Mouse (Mus musculus) kidney, adult 11 months (tissue): ENCODE data around the gene Akt3.

Source experiments
- DNase-seq: peaks from one replicate; pipeline ENCODE4 v3.0.0; 2022

The Akt3 gene

DNA sequence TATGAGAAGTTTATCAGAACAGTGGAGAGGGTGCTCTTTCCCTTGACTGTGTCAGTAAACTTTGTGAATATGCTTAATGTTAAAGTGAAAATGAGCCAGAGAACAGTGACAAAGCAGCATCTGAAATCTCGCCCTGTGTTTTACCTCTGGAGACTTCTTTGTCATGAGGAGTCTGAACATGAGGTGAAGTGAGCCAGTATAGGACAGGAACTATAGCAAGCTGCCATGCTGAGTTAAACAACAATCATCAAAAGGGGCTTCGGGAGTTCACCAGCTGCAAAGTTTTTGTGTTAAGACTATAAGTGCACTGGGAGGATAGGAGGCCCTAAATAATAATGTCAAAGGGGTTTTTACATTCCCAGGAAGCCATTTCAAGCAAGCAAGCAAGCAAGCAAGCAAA lies 71.3 kb downstream of the Akt3 start:
- DNase-seq: no peak

DNA sequence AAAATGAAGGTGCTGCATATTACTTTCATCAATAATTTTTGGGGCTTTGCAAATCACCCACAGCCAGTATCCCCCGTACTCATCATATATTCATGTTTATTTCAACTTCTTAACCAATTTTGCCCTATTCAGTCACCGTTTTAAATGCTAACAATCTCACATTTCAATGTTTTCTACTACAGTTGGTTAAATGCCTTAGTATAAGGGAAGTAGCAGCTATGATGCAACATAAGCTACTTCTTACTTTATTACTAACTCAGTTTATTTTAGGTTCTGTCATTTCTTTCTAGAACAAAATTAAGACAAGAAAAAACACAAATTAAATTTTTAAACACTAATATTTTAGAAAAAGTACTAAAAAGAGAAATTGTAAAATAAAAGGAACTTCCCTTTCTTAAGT lies 78.4 kb downstream of the Akt3 start:
- DNase-seq: no peak

DNA sequence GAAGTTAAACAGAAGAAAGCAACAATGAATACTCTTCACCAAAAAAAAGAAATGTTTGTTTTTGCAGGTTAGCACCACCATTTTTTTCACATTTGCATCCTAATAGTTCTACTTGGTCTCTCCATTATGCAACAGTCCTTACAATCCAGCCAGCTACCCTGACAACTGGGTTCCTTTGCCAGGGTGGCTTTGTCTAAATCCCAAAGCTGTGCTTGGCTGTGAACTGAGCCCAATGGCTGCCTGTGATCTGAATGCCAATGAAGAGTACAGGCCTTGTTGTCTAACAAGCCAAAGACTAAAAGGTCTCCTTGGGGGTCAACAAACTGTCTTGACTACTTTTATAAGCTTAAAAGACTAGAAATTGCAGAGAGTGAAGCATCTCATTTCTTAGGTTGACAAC lies 82.6 kb downstream of the Akt3 start:
- DNase-seq: no peak

DNA sequence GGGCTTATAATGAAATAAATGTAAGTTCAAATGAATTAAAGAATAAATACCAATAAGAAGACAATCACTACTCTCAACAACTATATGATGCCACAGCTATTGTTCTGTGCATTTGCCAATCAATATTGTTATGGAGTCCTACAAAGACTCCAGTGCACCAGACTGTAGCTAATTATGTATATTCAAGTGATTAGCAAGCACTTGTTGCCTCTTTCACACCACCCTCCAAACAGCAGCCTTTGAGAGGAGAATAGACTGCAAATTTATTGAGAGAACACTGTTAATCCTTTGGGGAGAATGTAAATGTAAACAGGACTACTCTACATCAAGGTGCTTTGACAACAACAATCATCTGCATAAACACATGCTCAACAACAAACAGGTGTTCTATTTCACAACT lies 86.7 kb downstream of the Akt3 start:
- no peak for DNase-seq

DNA sequence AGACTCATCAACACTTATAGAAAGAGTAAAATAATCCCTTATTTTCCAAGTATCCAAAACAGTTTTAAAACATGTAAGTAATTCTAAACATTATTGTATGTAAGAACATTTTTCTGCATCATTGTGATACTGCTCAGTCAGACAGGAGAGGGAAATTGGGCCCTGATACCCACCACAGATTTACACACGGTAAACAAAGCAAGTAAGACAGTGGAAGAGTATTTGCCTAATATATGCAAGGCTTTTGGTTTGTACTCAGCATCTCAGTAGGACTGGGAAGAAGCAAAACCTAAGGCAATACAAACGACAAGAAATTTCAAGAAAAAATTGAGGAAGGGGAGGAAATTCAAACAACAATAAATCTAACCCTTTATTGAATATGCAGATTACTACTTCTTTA lies 92.2 kb downstream of the Akt3 start:
- no peak for DNase-seq

DNA sequence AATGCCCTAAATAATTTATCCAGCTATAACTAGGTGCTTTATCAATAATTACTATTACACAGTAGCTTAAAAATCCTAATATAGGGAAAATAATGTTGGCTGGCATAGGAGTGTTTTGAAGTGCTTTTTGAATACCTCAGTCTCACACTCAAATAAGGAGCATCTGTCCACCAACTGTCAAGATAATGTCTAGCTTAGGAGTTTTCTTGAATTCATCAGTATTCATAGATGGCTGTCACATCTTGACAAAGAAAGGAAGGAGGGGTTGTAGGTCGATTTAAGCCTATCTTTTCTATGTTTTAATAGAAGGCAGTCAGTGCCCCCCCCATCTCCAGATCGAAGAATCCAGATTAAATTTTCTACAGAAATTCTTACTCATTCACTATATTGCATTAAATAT lies 92.7 kb downstream of the Akt3 start:
- DNase-seq: no peak

DNA sequence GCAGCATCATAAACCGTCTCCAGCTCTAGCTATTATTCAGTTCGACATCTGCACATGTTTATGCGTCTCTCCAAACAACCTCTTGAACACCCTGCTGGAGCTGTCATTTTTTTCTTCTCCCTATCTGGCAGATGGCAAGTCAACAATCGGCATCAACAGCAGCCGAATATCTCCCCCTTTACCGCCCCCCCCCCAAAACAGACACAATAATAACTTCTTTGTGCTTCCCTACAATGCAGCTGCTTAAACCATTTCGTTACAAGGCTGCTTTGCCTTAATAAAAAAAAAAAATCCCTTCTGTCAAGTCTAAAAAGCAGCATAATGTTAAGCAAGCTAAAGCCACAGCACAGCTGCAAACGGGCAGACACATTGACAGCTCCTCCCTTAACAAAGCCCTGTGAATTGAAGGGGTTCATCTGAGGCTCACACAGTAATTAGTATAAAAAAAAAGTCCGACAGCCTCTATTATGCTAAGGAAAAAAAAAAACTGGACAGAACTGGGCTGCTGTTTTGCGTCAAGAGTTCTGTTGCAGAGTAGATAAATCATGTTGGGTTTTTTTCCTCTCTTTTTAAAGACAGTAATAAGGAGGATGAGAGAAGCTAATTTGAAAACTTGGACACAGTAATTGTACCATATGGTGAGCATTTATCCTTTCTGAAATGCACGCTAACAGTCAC lies 107.5 kb downstream of the Akt3 start:
- no peak for DNase-seq

DNA sequence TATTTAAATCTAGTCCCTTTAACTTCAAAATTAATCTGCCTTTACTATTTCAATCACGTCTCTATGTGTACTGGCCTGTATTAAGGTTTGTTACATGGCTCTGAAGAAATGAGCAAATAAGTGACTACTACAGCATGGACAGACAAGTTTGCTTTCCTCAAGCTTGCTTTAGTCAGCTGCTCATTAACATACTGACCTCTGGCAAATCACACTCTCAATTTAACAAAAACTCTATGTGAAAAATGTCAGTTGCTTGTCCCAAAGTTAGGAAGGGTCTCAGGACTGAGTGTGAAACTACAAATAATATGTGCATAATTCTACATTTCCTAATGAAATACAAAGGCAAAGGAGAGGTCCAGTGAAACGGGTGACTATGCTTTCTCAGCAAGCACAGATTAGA lies 109.3 kb downstream of the Akt3 start:
- no peak for DNase-seq

DNA sequence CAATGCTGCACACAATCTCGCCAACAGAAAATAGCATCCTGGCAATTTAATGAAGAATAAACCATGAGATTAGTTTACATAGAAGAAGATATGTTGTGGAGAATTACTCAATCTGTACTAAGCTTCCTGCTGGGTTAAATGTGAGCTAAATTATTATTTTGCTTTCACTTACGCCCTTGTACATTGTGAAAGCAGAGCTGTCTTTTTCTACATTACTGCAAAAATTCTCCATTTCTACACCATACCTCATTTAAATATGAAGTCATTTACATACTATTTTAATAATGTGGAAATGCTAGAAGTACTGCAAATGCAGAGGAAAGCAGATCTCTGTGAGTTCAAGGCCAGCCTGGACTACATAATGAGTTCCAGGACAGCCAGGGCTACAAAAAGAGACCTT lies 116.5 kb downstream of the Akt3 start:
- DNase-seq: no peak

DNA sequence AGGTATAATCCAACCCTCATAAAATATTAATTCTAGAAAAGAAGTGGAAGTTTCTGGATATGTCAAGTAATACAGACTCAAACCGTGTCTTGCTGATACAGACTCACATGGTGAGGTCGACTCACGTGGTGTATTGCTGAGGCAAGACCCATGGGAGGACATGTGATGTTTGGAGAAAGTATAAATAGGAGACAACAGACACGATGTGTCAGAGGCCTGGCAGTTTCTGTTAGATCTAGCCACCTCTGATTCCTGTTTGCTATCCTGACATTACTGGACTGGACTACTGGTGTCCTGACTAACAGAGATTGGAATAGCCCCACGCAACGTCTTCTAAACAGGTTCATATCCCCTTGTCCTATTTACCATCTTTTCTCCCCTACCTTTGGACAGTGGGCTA lies 118.4 kb downstream of the Akt3 start:
- no peak for DNase-seq

DNA sequence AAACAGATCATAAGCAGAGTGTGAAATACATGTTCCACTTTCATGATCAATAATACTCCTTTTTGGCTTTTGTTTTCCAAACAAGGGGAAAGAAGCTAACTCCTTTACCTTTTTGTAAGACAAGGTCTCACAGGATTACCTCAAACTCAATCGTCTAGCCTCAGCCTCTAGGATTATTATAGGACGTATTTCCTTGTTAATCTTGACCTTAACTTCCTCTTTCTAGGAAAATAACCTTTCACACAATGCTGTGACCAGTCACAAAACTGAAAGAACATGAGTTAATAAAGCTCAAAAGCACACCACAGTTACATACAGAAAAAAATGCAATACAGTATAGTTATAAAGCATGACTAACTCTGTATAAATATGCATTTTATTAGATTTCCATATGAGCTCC lies 126.5 kb downstream of the Akt3 start:
- DNase-seq: no peak

DNA sequence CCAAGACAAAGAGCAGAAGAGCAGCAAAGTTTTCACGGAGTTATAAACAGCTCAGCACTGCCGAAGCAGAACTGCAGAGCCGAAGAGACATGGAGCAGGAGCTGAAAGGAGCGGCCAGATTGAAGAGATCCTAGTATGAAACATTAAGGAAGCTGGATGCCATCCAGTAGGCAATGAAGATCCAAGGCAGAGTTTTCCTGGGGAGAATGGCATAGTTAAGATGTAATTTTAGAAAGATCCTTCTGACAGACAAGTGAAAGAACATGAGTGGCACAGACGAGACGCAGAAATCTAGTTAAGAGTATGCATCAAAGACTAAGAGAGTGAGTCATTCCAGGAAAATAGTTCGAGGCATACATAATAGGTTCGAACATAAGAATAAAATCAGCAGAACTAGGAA lies 131.3 kb downstream of the Akt3 start:
- no peak for DNase-seq

DNA sequence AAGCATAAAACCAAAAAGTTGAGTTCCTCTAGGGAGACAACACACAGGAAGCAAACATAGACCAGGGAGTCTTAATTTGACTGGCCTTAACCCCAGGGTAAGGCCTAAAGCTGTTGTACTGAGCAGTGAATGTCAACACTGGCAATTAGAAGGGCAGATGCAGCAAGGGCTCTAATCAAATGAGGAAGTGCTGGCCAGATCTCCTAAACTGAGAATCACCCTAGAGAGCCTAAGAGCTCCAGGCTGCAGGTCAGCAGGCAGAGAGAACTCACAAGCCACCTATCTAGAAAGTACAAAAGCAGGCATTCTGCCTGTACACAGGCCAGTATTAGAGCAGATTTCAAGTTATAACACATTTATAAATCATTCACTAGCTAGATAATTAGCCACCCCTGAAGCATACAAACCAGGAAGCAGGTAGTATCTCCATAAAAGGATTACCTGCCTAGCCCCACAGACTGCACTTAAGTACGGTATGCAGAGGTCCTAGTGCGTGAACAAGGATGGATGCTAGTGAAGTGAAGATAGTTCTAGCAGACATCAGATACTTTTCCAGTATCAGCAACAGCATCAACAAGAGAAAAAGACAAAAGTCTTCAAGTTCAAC lies 147.2 kb downstream of the Akt3 start:
- DNase-seq: no peak

DNA sequence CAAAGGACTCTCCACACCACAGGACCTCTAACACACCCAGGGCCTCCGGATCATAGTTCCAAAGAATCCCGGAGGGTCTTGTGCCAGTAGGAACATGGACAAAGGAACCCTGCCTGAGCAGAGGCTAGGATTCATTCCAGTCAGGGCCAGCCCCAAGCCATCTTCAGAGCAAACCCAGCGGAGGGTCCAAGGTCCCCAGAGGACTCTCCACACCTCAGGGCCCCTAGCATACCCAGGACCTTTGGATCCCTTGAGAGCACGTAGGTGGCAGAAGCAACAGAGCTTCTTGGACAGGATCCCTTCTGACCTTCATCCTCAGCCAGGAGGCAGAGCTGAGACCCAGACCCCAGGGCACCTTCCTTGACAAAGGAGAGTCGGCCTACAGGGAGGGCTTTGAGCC lies 167.5 kb downstream of the Akt3 start:
- no peak for DNase-seq

DNA sequence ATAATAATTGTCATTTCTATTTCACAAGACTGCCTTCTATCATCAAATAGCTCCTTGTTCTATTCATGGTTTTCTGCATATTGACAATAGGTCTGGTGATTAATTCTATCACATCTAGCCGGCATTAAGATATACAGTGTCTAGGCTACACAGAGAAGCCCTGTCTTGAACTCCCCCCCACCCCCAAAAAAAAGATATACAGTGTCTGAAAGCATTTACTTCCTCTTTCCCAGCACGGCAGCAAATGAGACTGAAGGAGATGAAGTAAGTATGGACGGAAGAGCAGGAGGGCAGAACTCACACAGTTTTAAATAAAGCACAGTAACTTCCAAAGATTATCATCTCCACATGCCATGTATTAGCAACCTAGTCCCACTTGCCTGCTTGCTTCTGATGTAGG lies 168.5 kb downstream of the Akt3 start:
- DNase-seq: no peak

DNA sequence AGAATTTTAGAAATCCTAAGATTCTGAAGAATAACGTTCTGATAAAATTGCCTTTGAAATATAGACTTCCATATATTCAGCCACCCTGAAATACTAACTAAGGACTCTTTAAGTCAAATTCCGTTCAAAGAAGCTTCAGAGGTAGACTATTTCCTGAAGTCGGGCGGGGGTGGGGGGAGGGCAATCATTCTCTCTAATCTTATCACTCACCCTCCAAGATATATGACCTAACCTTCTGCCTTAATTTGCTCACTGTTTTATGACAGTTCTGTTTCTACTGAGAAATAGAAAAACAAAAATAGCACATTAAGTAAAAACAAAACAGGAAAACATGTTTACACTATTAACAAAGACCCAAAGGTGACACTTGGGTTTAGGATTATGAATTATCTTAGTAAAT lies 169.0 kb downstream of the Akt3 start:
- no peak for DNase-seq

DNA sequence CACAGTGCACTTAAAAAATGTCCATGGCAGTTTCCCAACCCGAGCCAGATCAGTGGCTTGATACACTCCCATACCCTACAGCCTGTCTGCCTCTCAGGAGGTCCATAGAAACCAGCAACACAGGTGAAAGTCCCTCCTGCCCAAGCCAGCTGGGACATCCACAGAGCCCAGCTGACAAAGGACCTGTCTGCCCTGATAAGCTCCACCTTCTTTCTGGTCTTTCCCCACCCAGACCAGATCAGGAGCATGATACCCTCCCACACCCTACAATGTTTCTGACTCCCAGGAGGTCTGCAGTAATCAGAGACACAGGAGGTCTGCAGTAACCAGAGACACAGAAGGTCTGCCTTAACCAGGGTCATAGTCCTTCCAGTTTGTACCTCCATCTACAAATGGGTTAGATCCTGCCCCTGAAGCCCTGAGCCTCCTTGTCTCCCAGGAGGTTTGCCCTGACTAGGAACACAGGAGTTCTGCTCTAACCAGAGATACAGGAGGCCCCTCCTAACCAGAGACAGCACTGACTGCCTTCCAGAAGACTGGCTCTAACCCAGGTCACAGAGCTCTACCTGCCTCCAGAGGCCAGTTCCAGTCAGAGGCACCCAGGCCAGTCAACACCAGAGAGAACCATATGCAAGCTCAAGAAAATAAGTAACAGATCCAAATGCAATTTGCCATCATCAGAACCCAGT lies 175.9 kb downstream of the Akt3 start:
- no peak for DNase-seq

DNA sequence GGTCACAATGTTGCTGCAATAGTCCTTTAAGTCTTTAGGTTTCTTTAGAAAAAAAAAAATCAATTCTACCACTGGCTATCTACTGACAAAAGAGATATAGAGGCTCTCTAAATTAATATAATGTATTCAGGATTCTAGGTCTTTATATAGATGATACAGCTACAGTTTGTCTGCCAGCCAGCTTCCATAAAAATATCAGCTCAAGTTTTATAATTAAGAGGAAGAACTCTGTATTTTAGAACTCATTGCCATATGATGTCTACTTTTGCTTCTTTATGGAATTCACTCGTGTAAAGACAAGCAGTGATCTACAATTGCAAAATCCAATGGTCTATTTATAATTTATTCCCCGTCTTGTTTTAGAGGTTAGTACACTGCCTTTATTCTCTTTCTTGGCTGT lies 188.8 kb downstream of the Akt3 start:
- no peak for DNase-seq

DNA sequence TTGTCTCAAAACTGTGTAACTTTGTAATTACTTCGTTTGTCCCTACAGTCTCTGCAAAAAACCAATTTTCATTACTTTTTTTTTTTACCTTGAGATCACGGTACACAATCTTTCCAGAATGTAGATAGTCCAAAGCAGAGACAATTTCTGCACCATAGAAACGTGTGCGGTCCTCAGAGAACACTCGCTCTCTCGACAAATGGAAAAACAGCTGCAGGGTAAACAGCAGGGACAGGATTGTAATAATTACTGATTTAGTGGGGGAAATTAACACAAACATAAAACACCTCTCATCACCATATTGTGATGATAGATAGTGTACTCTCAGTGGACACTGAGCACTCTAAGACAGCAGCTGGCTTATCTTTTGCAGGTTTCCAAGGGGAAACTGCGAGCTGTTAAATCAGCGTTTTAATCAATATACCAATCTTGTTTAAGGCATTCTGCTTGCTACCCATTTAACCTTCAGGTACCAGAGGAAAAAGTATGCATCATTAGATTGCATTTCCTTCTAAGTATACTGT lies 190.8 kb downstream of the Akt3 start:
- no peak for DNase-seq

DNA sequence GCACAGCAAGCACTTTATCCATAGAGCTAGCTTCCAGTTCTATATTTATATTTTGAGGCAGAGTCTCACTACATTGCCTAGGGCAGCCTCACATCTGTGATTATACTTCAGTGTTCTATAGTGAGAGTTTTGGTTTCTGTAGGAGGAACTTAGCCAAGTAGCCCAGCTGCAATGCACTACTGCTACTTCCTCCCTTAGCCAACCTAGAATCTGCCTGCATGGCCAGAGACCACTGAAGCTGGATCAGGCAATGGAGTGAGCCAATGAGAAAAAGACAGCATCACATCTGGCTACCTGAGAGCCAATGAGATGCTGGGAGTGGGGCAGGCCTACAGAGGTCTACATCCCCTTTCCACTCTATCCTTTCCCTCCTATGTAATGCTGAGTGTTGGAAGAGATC lies 192.3 kb downstream of the Akt3 start:
- no peak for DNase-seq

DNA sequence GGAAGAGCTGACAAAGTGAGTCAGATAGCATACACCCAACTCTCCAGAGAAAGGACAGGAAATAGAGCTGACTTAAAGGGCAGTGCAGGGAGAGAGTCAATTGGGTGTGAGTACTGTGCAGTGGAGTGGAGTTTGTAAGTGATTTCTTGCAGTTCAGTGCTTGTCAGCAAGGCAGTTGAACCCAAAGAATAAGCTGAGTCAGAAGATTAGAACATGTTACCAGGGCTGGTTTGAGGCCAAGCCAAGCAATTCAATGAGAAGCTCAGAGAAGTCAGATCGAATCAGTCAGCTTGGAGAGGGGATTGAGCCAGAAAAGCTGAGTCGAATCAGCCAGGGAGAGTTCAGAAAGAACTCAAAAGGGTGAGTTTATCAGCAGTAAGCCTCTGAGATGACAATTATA lies 196.2 kb downstream of the Akt3 start:
- DNase-seq: no peak

DNA sequence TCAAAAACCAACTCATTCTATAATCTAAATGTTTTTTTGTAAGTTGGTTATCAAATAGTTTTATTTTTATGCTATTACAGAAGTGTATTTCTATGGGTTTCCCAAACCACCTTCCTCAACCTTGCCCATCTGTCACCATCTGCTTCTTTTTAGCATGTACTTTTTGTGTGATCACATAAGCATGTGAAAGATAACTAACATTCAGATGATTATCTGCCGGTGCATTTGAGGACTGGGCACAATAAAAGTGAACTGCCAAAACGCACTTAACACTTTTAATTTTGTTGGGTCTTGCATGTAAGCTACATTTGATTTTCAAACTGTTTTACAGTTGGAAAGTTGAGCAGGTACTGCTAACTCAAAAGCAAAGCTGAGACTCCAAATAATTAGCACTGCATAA lies 203.1 kb downstream of the Akt3 start:
- no peak for DNase-seq

DNA sequence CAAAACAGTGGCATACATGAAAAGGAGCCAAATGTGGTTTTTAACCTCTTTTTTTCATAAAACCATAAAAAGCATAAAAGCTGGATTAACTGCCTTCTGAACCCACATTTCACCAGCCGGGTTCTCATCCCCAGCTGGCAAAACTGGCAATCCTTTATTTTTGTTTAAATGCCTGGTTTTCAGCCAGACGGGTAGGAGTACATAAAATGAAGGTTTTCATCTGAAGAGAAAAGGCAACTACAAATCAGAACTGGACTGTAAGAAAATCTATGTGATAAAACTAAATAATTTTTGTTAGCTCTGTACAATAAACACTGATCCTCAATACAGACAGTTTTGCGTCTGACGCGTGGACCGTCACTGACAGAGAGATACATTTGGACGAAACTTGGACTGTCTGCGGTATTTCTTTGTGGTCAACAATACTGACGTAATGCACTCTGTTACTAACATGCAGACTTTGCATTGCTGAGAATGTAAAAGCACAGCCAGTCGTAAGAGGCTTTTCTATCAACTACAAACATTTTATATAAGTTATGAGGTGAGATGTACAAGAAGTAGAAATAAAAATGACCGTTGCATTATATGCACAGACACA lies 206.5 kb downstream of the Akt3 start:
- no peak for DNase-seq

DNA sequence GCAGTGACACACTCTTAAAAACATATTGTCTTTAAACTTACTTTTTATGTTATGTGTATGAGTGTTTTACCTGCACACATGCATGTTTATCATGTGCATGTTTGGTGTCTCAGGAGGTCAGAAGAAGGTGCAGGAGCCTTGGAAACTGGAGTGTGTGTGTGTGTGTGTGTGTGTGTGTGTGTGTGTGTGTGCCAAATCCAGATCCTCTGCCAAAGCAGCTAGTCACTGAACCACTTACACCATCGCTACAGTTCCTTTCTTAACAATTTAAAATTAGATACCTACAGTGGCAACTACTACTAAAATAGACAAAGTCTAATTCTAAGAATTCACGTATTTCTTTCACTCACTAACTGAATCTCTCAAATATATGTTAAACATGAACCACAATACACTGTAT lies 209.2 kb downstream of the Akt3 start:
- DNase-seq: no peak
